Mouse (Mus musculus) yolk sac, embryonic 10.5 days (tissue): ENCODE measurements around the gene Mapk11.

Experiments
- DNase-seq: peaks from one replicate; pipeline ENCODE4 v3.0.0-alpha.2; 2017; ENCODE audit warnings: low spot score

Mapk11 gene

GRCm38 (mm10) chr15:89103921-89104320 is 45.5 kb downstream of the Mapk11 start:
- no peak for DNase-seq

- DNase-seq = no peak
Measured at GRCm38 (mm10) chr15:89102646-89103045, 46.8 kb downstream of the Mapk11 start.

- no peak for DNase-seq
Measured at GRCm38 (mm10) chr15:89100823-89101222, 48.6 kb downstream of the Mapk11 start.

- no peak for DNase-seq
Measured at GRCm38 (mm10) chr15:89098616-89099015, 50.8 kb downstream of the Mapk11 start.

- no peak for DNase-seq
Measured at GRCm38 (mm10) chr15:89097450-89097849, 52.0 kb downstream of the Mapk11 start.
